Comparison of ENCODE assay signal across 8 mouse cellular contexts in genomic region chr12:81844981-81845380, GRCm38 (mm10). TPM values are rescaled to one million over a fixed set of nuclear protein-coding genes. Genes with fewer than 3 reads are reported as not detected.
DNase-seq lines count a peak whose midpoint lies in the region; ATAC-seq and TF ChIP-seq lines count a peak whose summit lies in the region.

No protein-coding gene starts in this region.

- no peak for TF ChIP-seq EP300 in heart, postnatal 0 days (IDR thresholded peaks at IDR 0.05; ENCODE audit: low read depth)

- 7% methylated on average over 14 of the region's 14 CpGs for WGBS in heart, embryonic 11.5 days (ENCODE audit: insufficient replicate concordance)
- WGBS in heart, postnatal 0 days, result 8% methylated on average over 14 of the region's 14 CpGs

- no peak overlapping the region for H3K27ac ChIP-seq in heart, embryonic 11.5 days (ENCODE audit: low read depth, low read length)
- H3K27ac ChIP-seq in heart, postnatal 0 days (ENCODE audit: low read depth), result no peak overlapping the region

- H3K9me3 ChIP-seq in heart, embryonic 11.5 days (replicated peaks; ENCODE audit: control insufficient read depth, low read length), result no peaks in the 10 kb centered on the region
- H3K9me3 ChIP-seq in heart, postnatal 0 days (replicated peaks; ENCODE audit: control insufficient read depth, low read length), result no peaks in the 10 kb centered on the region

- no peak for DNase-seq in heart, adult 8-10 months (ENCODE audit: low spot score)
- DNase-seq in adrenal gland, postnatal 25 days, result peak; percentile 31
- DNase-seq in heart, postnatal 0 days (ENCODE audit: low spot score), result peak; percentile 22
- DNase-seq in liver, result peak; percentile 15
- DNase-seq in layer of hippocampus, postnatal 10 days (ENCODE audit: low spot score in 2 of 2), result no peak

- no peak for ATAC-seq in heart, embryonic 11.5 days (replicated peaks; ENCODE audit: insufficient number of reproducible peaks, low FRiP score, low TSS enrichment)
- ATAC-seq in heart, postnatal 0 days (ENCODE audit: insufficient read depth, low read depth), result peak; percentile 54
- peak; percentile 26; the same call in 1 of the 2 replicates for ATAC-seq in neutrophil, adult 5-6 weeks (ENCODE audit: extremely low read depth, insufficient number of reproducible peaks, low FRiP score, poor library complexity, severe bottlenecking)
- ATAC-seq in cerebellum, adult (ENCODE audit: insufficient number of reproducible peaks, low FRiP score, low TSS enrichment), result no peak

- no peaks in the 10 kb centered on the region for H3K36me3 ChIP-seq in heart, embryonic 11.5 days (ENCODE audit: control insufficient read depth, insufficient read depth, low read length)
- no peaks in the 10 kb centered on the region for H3K36me3 ChIP-seq in heart, postnatal 0 days (replicated peaks; ENCODE audit: control insufficient read depth, insufficient read depth, low read length)

- no peaks in the 10 kb centered on the region for H3K27me3 ChIP-seq in heart, embryonic 11.5 days (ENCODE audit: control insufficient read depth, insufficient read depth, low read length)
- H3K27me3 ChIP-seq in heart, postnatal 0 days (ENCODE audit: control insufficient read depth, insufficient read depth, low read length), result no peaks in the 10 kb centered on the region

- H3K4me2 ChIP-seq in heart, embryonic 11.5 days, result peak overlapping the region; percentile 66
- peak overlapping the region; percentile 38 for H3K4me2 ChIP-seq in heart, postnatal 0 days (ENCODE audit: low read depth, low read length)

- peaks cover 8% of the 10 kb centered on the region; the same call in 1 of the 2 replicates for H3K4me1 ChIP-seq in heart, embryonic 11.5 days (ENCODE audit: control insufficient read depth, insufficient read depth, low read length)
- peaks cover 6% of the 10 kb centered on the region; the same call in 1 of the 2 replicates for H3K4me1 ChIP-seq in heart, postnatal 0 days (ENCODE audit: control insufficient read depth, insufficient read depth)

- peak overlapping the region; percentile 26 for H3K4me3 ChIP-seq in heart, embryonic 11.5 days (ENCODE audit: low read depth, low read length)
- H3K4me3 ChIP-seq in heart, postnatal 0 days (ENCODE audit: low read depth, low read length), result peak overlapping the region; percentile 21

- no peak for TF ChIP-seq CTCF in heart, postnatal 0 days (IDR thresholded peaks at IDR 0.05; ENCODE audit: low read depth)

- H3K9ac ChIP-seq in heart, embryonic 11.5 days (ENCODE audit: low read depth, low read length), result 0 out of 2 replicates have a peak overlapping the region, but pooled peaks have one; percentile 18
- H3K9ac ChIP-seq in heart, postnatal 0 days (replicated peaks; ENCODE audit: low read depth, low read length), result no peak overlapping the region

RNA-seq across cellular contexts. Expression of gene Pcnx, which starts 14.8 kb away (rescaled TPM):
- polyA plus RNA-seq in heart, embryonic 11.5 days (2014; fragmentation: Nextera tagmentation; extraction: Ambion mirVana), result 13.9 and 16.2 TPM in 2 replicates
- 10 to 100 TPM; 53.7 to 77.4 (median 69.0) TPM for total RNA-seq in heart, adult 8-10 months (2022)
- total RNA-seq in adrenal gland, postnatal 25 days (2021), result 64.0 and 72.0 TPM in 2 replicates
- total RNA-seq in heart, postnatal 0 days (2014; rRNA removed; ENCODE audit: low replicate concordance), result 34.9 and 37.4 TPM in 2 replicates
- 7.1 and 9.3 TPM in 2 replicates for polyA plus RNA-seq in heart, postnatal 0 days (2015; fragmentation: Nextera tagmentation; extraction: Ambion mirVana)
- total RNA-seq in neutrophil, adult 5-6 weeks (2017), result 27.6 and 37.4 TPM in 2 replicates
- 100 to 1,000 TPM; 108 to 132 TPM for total RNA-seq in layer of hippocampus, postnatal 10 days (2021)

Comparison
In these comparisons a context has a peak if more than half of its experiments do, and no peak if none do; other contexts are left out.
1. ATAC-seq: peak in heart, postnatal 0 days (single experiment) and neutrophil, adult 5-6 weeks (single experiment); none in heart, embryonic 11.5 days (single experiment) and cerebellum, adult (single experiment).
2. DNase-seq: peak in adrenal gland, postnatal 25 days (single experiment), heart, postnatal 0 days (single experiment) and liver (single experiment); none in heart, adult 8-10 months (single experiment) and layer of hippocampus, postnatal 10 days (0 of 2).